In genomic region chr2:180215951-180216350, GRCm38 (mm10) we compare ENCODE assay signal across 9 mouse cellular contexts. TPM values are rescaled to one million over a fixed set of nuclear protein-coding genes. Genes with fewer than 3 reads are reported as not detected.
DNase-seq lines count a peak whose midpoint lies in the region; ATAC-seq lines count a peak whose summit lies in the region.
"Had no signal": no experiment of that assay in that cellular context is flagged by ENCODE, and none has a peak within 500 bp of the region (broad histone marks: within the 10 kb centered on the region; RNA-seq: fewer than 3 reads in every experiment).

No protein-coding gene starts in this region.

- no peak for DNase-seq in hindbrain, embryonic 10.5 days (ENCODE audit: low spot score)
- no peak for DNase-seq in heart, embryonic 10.5 days (ENCODE audit: low spot score)
- peak; percentile 80 for DNase-seq in kidney, postnatal 10 days
- peak; percentile 74 to 83 for DNase-seq in lung, postnatal 4 days
- no peak for DNase-seq in right cerebral cortex, postnatal 25 days
- DNase-seq in frontal cortex, postnatal 36 days (ENCODE audit: low spot score in 2 of 2) = no peak
- DNase-seq in cerebellum, adult 9-10 months = no peak

- no peaks in the 10 kb centered on the region for H3K9me3 ChIP-seq in hindbrain, embryonic 10.5 days
- H3K9me3 ChIP-seq in hindbrain, embryonic 13.5 days = no peaks in the 10 kb centered on the region
- no peaks in the 10 kb centered on the region for H3K9me3 ChIP-seq in heart, embryonic 10.5 days

- H3K4me1 ChIP-seq in hindbrain, embryonic 10.5 days (replicated peaks) = peaks cover 58% of the 10 kb centered on the region
- peaks cover 24% of the 10 kb centered on the region for H3K4me1 ChIP-seq in hindbrain, embryonic 13.5 days (replicated peaks)
- peaks cover 69% of the 10 kb centered on the region for H3K4me1 ChIP-seq in heart, embryonic 10.5 days

- peak overlapping the region; percentile 62 for H3K27ac ChIP-seq in hindbrain, embryonic 10.5 days
- H3K27ac ChIP-seq in hindbrain, embryonic 13.5 days = no peak overlapping the region
- peak overlapping the region; percentile 31; the same call in 1 of the 2 replicates for H3K27ac ChIP-seq in heart, embryonic 10.5 days
- H3K27ac ChIP-seq: limb, embryonic 12.5 days had no signal

- WGBS in hindbrain, embryonic 10.5 days = 74% methylated on average over 6 of the region's 6 CpGs
- WGBS in hindbrain, embryonic 13.5 days = 75% methylated on average over 6 of the region's 6 CpGs
- 58% methylated on average over 6 of the region's 6 CpGs for WGBS in heart, embryonic 10.5 days

- H3K9ac ChIP-seq in hindbrain, embryonic 13.5 days = no peak overlapping the region
- H3K9ac ChIP-seq: limb, embryonic 12.5 days had no signal

- H3K4me2 ChIP-seq in hindbrain, embryonic 13.5 days = no peak overlapping the region
- H3K4me2 ChIP-seq: limb, embryonic 12.5 days had no signal

- 0 out of 2 replicates have a peak, but pooled peaks cover 8% of the 10 kb centered on the region for H3K36me3 ChIP-seq in hindbrain, embryonic 10.5 days
- H3K36me3 ChIP-seq in hindbrain, embryonic 13.5 days = no peaks in the 10 kb centered on the region
- peaks cover 32% of the 10 kb centered on the region for H3K36me3 ChIP-seq in heart, embryonic 10.5 days
- H3K36me3 ChIP-seq: limb, embryonic 12.5 days had no signal

- no peak overlapping the region for H3K4me3 ChIP-seq in hindbrain, embryonic 10.5 days
- no peak overlapping the region for H3K4me3 ChIP-seq in hindbrain, embryonic 13.5 days
- H3K4me3 ChIP-seq in heart, embryonic 10.5 days = no peak overlapping the region
- H3K4me3 ChIP-seq: limb, embryonic 12.5 days had no signal

- no peaks in the 10 kb centered on the region for H3K27me3 ChIP-seq in hindbrain, embryonic 10.5 days (ENCODE audit: insufficient read depth, poor library complexity, severe bottlenecking)
- H3K27me3 ChIP-seq in hindbrain, embryonic 13.5 days = no peaks in the 10 kb centered on the region
- no peaks in the 10 kb centered on the region for H3K27me3 ChIP-seq in heart, embryonic 10.5 days (ENCODE audit: insufficient read depth, poor library complexity, severe bottlenecking)
- H3K27me3 ChIP-seq: limb, embryonic 12.5 days had no signal

- no peak for ATAC-seq in hindbrain, embryonic 13.5 days (ENCODE audit: low FRiP score)

RNA-seq across cellular contexts. Expression of gene Lama5, which starts 9.7 kb away (rescaled TPM):
- polyA plus RNA-seq in hindbrain, embryonic 10.5 days (2016; fragmentation: Nextera tagmentation; extraction: Ambion mirVana) = 7.2 and 10.8 TPM in 2 replicates
- 1.9 and 2.1 TPM in 2 replicates for polyA plus RNA-seq in hindbrain, embryonic 13.5 days (2015; fragmentation: Nextera tagmentation; extraction: Ambion mirVana)
- 23.6 and 30.8 TPM in 2 replicates for polyA plus RNA-seq in heart, embryonic 10.5 days (2016; fragmentation: Nextera tagmentation; extraction: Ambion mirVana)

RNA-seq across cellular contexts. Expression of gene Rps21, which starts 41.2 kb away (rescaled TPM):
- polyA plus RNA-seq in hindbrain, embryonic 10.5 days (2016; fragmentation: Nextera tagmentation; extraction: Ambion mirVana) = 440 and 510 TPM in 2 replicates
- 444 and 445 TPM in 2 replicates for polyA plus RNA-seq in hindbrain, embryonic 13.5 days (2015; fragmentation: Nextera tagmentation; extraction: Ambion mirVana)
- 332 and 360 TPM in 2 replicates for polyA plus RNA-seq in heart, embryonic 10.5 days (2016; fragmentation: Nextera tagmentation; extraction: Ambion mirVana)

RNA-seq across cellular contexts. Expression of gene Adrm1, which starts 44.7 kb away (rescaled TPM):
- polyA plus RNA-seq in hindbrain, embryonic 10.5 days (2016; fragmentation: Nextera tagmentation; extraction: Ambion mirVana) = 278 and 297 TPM in 2 replicates
- polyA plus RNA-seq in hindbrain, embryonic 13.5 days (2015; fragmentation: Nextera tagmentation; extraction: Ambion mirVana) = 208 and 213 TPM in 2 replicates
- polyA plus RNA-seq in heart, embryonic 10.5 days (2016; fragmentation: Nextera tagmentation; extraction: Ambion mirVana) = 202 and 240 TPM in 2 replicates

RNA-seq across cellular contexts. Expression of gene Cables2, which starts 57.3 kb away (rescaled TPM):
- polyA plus RNA-seq in hindbrain, embryonic 10.5 days (2016; fragmentation: Nextera tagmentation; extraction: Ambion mirVana) = 12.6 and 16.0 TPM in 2 replicates
- 19.8 and 20.8 TPM in 2 replicates for polyA plus RNA-seq in hindbrain, embryonic 13.5 days (2015; fragmentation: Nextera tagmentation; extraction: Ambion mirVana)
- polyA plus RNA-seq in heart, embryonic 10.5 days (2016; fragmentation: Nextera tagmentation; extraction: Ambion mirVana) = 12.4 and 13.1 TPM in 2 replicates

Comparison
In these comparisons a context has a peak if more than half of its experiments do, and no peak if none do; other contexts are left out.
1. DNase-seq: peak in kidney, postnatal 10 days (single experiment) and lung, postnatal 4 days (2 of 2); none in hindbrain, embryonic 10.5 days (single experiment), heart, embryonic 10.5 days (single experiment), right cerebral cortex, postnatal 25 days (single experiment), frontal cortex, postnatal 36 days (0 of 2) and cerebellum, adult 9-10 months (single experiment).